Mouse (Mus musculus): ENCODE results near the gene Trim16. TPM values are rescaled to one million over a fixed set of nuclear protein-coding genes. Genes with fewer than 3 reads are reported as not detected.

Gene Trim16
- polyA plus RNA-seq, 1 experiment from 2014 or later, result 18.1 TPM

GRCm38 (mm10) chr11:62853334-62853733, 33.3 kb downstream of the Trim16 start:
- no peaks in the 10 kb centered on the region for H3K9me3 ChIP-seq (ENCODE audit: low read length)
- H3K36me3 ChIP-seq (ENCODE audit: insufficient read depth, low read length), result no peaks in the 10 kb centered on the region
- H3K4me3 ChIP-seq (ENCODE audit: low read length), result no peak overlapping the region
- no peaks in the 10 kb centered on the region for H3K27me3 ChIP-seq (ENCODE audit: insufficient read depth, low read length)
- no peak overlapping the region for H3K9ac ChIP-seq (replicated peaks; ENCODE audit: low read length)
- H3K4me1 ChIP-seq (ENCODE audit: insufficient read depth, low read length), result no peaks in the 10 kb centered on the region
- ATAC-seq (ENCODE audit: low FRiP score, low TSS enrichment), result no peak
- H3K27ac ChIP-seq (ENCODE audit: low read length), result no peak overlapping the region
- no peak overlapping the region for H3K4me2 ChIP-seq (replicated peaks; ENCODE audit: low read depth, low read length)
- WGBS, result 90% methylated on average over 6 of the region's 6 CpGs

GRCm38 (mm10) chr11:62865562-62865961, 45.5 kb downstream of the Trim16 start:
- ATAC-seq (ENCODE audit: low FRiP score, low TSS enrichment), result no peak
- Histone ChIP-seq H3K4me1 (ENCODE audit: insufficient read depth, low read length) (no peaks in the 10 kb centered on the region), H3K27ac (ENCODE audit: low read length) (no peak overlapping the region), H3K4me3 (ENCODE audit: low read length) (no peak overlapping the region), H3K9me3 (ENCODE audit: low read length) (no peaks in the 10 kb centered on the region), H3K9ac (replicated peaks; ENCODE audit: low read length) (no peak overlapping the region), H3K4me2 (replicated peaks; ENCODE audit: low read depth, low read length) (no peak overlapping the region), H3K27me3 (ENCODE audit: insufficient read depth, low read length) (no peaks in the 10 kb centered on the region), H3K36me3 (ENCODE audit: insufficient read depth, low read length) (no peaks in the 10 kb centered on the region)
- 71% methylated on average over 4 of the region's 4 CpGs for WGBS

GRCm38 (mm10) chr11:62866685-62867084, 46.7 kb downstream of the Trim16 start:
- no peak overlapping the region for H3K4me2 ChIP-seq (replicated peaks; ENCODE audit: low read depth, low read length)
- 86% methylated on average over 7 of the region's 7 CpGs for WGBS
- ATAC-seq (ENCODE audit: low FRiP score, low TSS enrichment), result no peak
- H3K4me1 ChIP-seq (ENCODE audit: insufficient read depth, low read length), result no peaks in the 10 kb centered on the region
- H3K27ac ChIP-seq (ENCODE audit: low read length), result no peak overlapping the region
- no peaks in the 10 kb centered on the region for H3K36me3 ChIP-seq (ENCODE audit: insufficient read depth, low read length)
- H3K9me3 ChIP-seq (ENCODE audit: low read length), result no peaks in the 10 kb centered on the region
- H3K9ac ChIP-seq (replicated peaks; ENCODE audit: low read length), result no peak overlapping the region
- H3K4me3 ChIP-seq (ENCODE audit: low read length), result no peak overlapping the region
- no peaks in the 10 kb centered on the region for H3K27me3 ChIP-seq (ENCODE audit: insufficient read depth, low read length)

DNA sequence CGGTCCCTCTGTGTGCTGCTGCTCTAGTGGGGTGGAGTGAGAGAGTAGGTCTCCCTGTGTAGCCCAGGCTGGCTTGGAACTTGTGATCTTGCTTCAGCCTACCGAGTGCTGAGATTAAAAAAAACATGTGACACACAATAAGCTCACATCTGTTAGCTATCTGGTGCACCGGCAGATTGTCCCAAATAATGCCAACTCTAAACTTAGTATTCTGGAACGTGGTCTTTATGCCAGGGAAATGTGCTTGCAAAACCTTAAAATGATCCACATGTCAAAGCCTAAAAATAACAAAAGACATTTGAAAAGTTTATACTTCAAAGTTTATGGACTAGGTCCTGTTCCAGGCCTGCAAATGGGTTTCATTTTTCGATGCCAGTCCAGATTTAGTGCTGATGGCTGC, 49.2 kb downstream of the Trim16 start:
- H3K9me3 ChIP-seq (ENCODE audit: low read length), result no peaks in the 10 kb centered on the region
- no peak overlapping the region for H3K4me3 ChIP-seq (ENCODE audit: low read length)
- H3K4me2 ChIP-seq (replicated peaks; ENCODE audit: low read depth, low read length), result no peak overlapping the region
- no peaks in the 10 kb centered on the region for H3K36me3 ChIP-seq (ENCODE audit: insufficient read depth, low read length)
- WGBS, result 76% methylated on average over 5 of the region's 5 CpGs
- no peaks in the 10 kb centered on the region for H3K27me3 ChIP-seq (ENCODE audit: insufficient read depth, low read length)
- H3K9ac ChIP-seq (replicated peaks; ENCODE audit: low read length), result no peak overlapping the region
- no peaks in the 10 kb centered on the region for H3K4me1 ChIP-seq (ENCODE audit: insufficient read depth, low read length)
- H3K27ac ChIP-seq (ENCODE audit: low read length), result no peak overlapping the region
- no peak for ATAC-seq (ENCODE audit: low FRiP score, low TSS enrichment)

DNA sequence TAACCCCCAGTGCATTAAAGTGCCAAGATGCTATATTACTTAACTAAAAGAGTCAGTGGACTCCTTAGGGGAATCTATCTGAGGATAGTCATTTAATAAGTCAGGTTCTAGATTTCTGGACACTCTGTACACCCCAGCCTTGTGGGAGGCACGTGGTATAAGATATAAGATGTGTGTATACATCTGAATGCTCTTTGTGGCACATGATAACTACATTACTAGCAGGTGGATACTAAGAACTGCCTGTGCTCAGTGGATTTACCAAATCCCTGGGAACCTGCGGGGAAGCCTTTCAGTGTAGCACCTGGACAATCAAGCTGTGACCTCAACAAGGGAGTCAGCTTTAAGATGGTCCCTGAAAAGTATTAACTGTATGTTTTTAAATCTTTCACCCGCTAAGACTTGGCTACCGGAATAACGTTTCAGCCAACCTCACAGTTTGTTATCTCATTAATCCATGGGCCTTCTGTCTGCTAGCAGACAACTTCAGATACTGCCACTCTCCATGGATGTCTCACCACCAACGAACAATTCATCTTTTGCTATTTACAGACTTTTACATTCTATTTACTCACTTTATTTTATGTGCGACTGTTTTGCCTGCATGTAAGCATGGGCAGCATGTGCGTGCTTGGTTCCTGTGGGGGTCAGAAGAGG, 49.8 kb downstream of the Trim16 start:
- no peak overlapping the region for H3K27ac ChIP-seq (ENCODE audit: low read length)
- no peak for ATAC-seq (ENCODE audit: low FRiP score, low TSS enrichment)
- H3K36me3 ChIP-seq (ENCODE audit: insufficient read depth, low read length), result no peaks in the 10 kb centered on the region
- WGBS, result 84% methylated on average over 8 of the region's 8 CpGs
- H3K27me3 ChIP-seq (ENCODE audit: insufficient read depth, low read length), result no peaks in the 10 kb centered on the region
- no peak overlapping the region for H3K4me3 ChIP-seq (ENCODE audit: low read length)
- no peak overlapping the region for H3K4me2 ChIP-seq (replicated peaks; ENCODE audit: low read depth, low read length)
- no peaks in the 10 kb centered on the region for H3K4me1 ChIP-seq (ENCODE audit: insufficient read depth, low read length)
- no peak overlapping the region for H3K9ac ChIP-seq (replicated peaks; ENCODE audit: low read length)
- H3K9me3 ChIP-seq (ENCODE audit: low read length), result no peaks in the 10 kb centered on the region

DNA sequence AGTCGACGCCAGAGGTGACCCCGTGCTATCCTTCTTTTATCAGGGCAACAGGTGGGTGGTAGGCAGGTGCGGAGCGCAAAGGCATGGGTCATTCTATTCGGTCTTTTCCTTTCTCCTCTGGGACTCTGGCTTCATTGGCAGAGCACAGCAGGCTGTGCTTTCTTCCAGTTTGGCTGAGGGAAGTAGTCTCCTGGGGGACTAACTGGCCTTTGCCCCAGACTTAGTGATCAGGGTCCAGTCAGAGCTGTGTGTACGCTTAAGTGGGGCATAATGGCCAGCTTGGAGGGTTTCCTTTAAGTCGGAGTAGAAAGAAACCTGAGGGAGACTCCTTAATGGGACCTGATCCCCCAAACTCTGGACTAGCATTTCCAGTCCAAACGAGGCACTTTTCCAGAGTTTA, 53.4 kb downstream of the Trim16 start:
- Histone ChIP-seq H3K9ac (replicated peaks; ENCODE audit: low read length) (no peak overlapping the region), H3K4me3 (ENCODE audit: low read length) (no peak overlapping the region), H3K4me2 (replicated peaks; ENCODE audit: low read depth, low read length) (no peak overlapping the region), H3K36me3 (ENCODE audit: insufficient read depth, low read length) (no peaks in the 10 kb centered on the region), H3K27ac (ENCODE audit: low read length) (no peak overlapping the region), H3K4me1 (ENCODE audit: insufficient read depth, low read length) (no peaks in the 10 kb centered on the region), H3K27me3 (ENCODE audit: insufficient read depth, low read length) (no peaks in the 10 kb centered on the region), H3K9me3 (ENCODE audit: low read length) (no peaks in the 10 kb centered on the region)
- WGBS, result 71% methylated on average over 9 of the region's 9 CpGs
- ATAC-seq (ENCODE audit: low FRiP score, low TSS enrichment), result no peak

GRCm38 (mm10) chr11:62875696-62876095, 55.7 kb downstream of the Trim16 start:
- no peaks in the 10 kb centered on the region for H3K9me3 ChIP-seq (ENCODE audit: low read length)
- WGBS, result 88% methylated on average over 1 of the region's 1 CpGs
- no peak overlapping the region for H3K4me3 ChIP-seq (ENCODE audit: low read length)
- ATAC-seq (ENCODE audit: low FRiP score, low TSS enrichment), result no peak
- no peaks in the 10 kb centered on the region for H3K36me3 ChIP-seq (ENCODE audit: insufficient read depth, low read length)
- H3K9ac ChIP-seq (replicated peaks; ENCODE audit: low read length), result no peak overlapping the region
- no peaks in the 10 kb centered on the region for H3K4me1 ChIP-seq (ENCODE audit: insufficient read depth, low read length)
- H3K27ac ChIP-seq (ENCODE audit: low read length), result no peak overlapping the region
- H3K4me2 ChIP-seq (replicated peaks; ENCODE audit: low read depth, low read length), result no peak overlapping the region
- H3K27me3 ChIP-seq (ENCODE audit: insufficient read depth, low read length), result no peaks in the 10 kb centered on the region

- Histone ChIP-seq H3K27ac (ENCODE audit: low read length) (no peak overlapping the region), H3K4me1 (ENCODE audit: insufficient read depth, low read length) (no peaks in the 10 kb centered on the region), H3K9me3 (ENCODE audit: low read length) (no peaks in the 10 kb centered on the region), H3K9ac (replicated peaks; ENCODE audit: low read length) (no peak overlapping the region), H3K36me3 (ENCODE audit: insufficient read depth, low read length) (no peaks in the 10 kb centered on the region), H3K4me2 (replicated peaks; ENCODE audit: low read depth, low read length) (no peak overlapping the region), H3K4me3 (ENCODE audit: low read length) (no peak overlapping the region), H3K27me3 (ENCODE audit: insufficient read depth, low read length) (no peaks in the 10 kb centered on the region)
- no peak for ATAC-seq (ENCODE audit: low FRiP score, low TSS enrichment)
- 80% methylated on average over 4 of the region's 4 CpGs for WGBS
Measured at GRCm38 (mm10) chr11:62876445-62876844, 56.4 kb downstream of the Trim16 start.

- no peaks in the 10 kb centered on the region for H3K9me3 ChIP-seq (ENCODE audit: low read length)
- WGBS, result 91% methylated on average over 1 of the region's 1 CpGs
- H3K4me3 ChIP-seq (ENCODE audit: low read length), result no peak overlapping the region
- no peaks in the 10 kb centered on the region for H3K4me1 ChIP-seq (ENCODE audit: insufficient read depth, low read length)
- H3K9ac ChIP-seq (replicated peaks; ENCODE audit: low read length), result no peak overlapping the region
- H3K27ac ChIP-seq (ENCODE audit: low read length), result no peak overlapping the region
- no peak overlapping the region for H3K4me2 ChIP-seq (replicated peaks; ENCODE audit: low read depth, low read length)
- H3K27me3 ChIP-seq (ENCODE audit: insufficient read depth, low read length), result no peaks in the 10 kb centered on the region
- H3K36me3 ChIP-seq (ENCODE audit: insufficient read depth, low read length), result no peaks in the 10 kb centered on the region; the same call in 1 of the 2 replicates
- ATAC-seq (ENCODE audit: low FRiP score, low TSS enrichment), result no peak
Measured at GRCm38 (mm10) chr11:62877391-62877790, 57.4 kb downstream of the Trim16 start.

GRCm38 (mm10) chr11:62878728-62879127, 58.7 kb downstream of the Trim16 start:
- Histone ChIP-seq H3K9ac (replicated peaks; ENCODE audit: low read length) (peak overlapping the region; percentile 56; the same call in 1 of the 2 replicates), H3K27ac (ENCODE audit: low read length) (no peak overlapping the region), H3K36me3 (ENCODE audit: insufficient read depth, low read length) (no peaks in the 10 kb centered on the region; the same call in 1 of the 2 replicates)

More at GRCm38 (mm10) chr11:62878728-62879127, 58.7 kb downstream of the Trim16 start:
- H3K27me3 ChIP-seq (ENCODE audit: insufficient read depth, low read length), result no peaks in the 10 kb centered on the region
- H3K9me3 ChIP-seq (ENCODE audit: low read length), result no peaks in the 10 kb centered on the region
- H3K4me1 ChIP-seq (ENCODE audit: insufficient read depth, low read length), result no peaks in the 10 kb centered on the region
- 0 out of 2 replicates have a peak, but pooled peaks have one; percentile 43 for ATAC-seq (ENCODE audit: low FRiP score, low TSS enrichment)
- H3K4me3 ChIP-seq (ENCODE audit: low read length), result peak overlapping the region; percentile 91
- 24% methylated on average over 9 of the region's 9 CpGs for WGBS
- peak overlapping the region; percentile 57 for H3K4me2 ChIP-seq (replicated peaks; ENCODE audit: low read depth, low read length)
